Mouse (Mus musculus) mesoderm, embryonic 11.5 days (tissue): ENCODE measurements around the gene Nr2f1.

ENCODE experiments used
- DNase-seq: peaks from one replicate; pipeline ENCODE4 v3.0.0-alpha.2; 2012; ENCODE audit warnings: low read depth, low spot score

Gene Nr2f1

GRCm38 (mm10) chr13:78200407-78200806 lies 850 bp upstream of the Nr2f1 start:
- DNase-seq, result peak; percentile 97

- DNase-seq, result no peak
Observed at GRCm38 (mm10) chr13:78198871-78199641, 501 bp downstream of the Nr2f1 start.

- no peak for DNase-seq
Observed at GRCm38 (mm10) chr13:78198391-78198870, 1.1 kb downstream of the Nr2f1 start.

- DNase-seq, result no peak
Observed at GRCm38 (mm10) chr13:78197819-78198390, 1.7 kb downstream of the Nr2f1 start.

GRCm38 (mm10) chr13:78197286-78197818 lies 2.2 kb downstream of the Nr2f1 start:
- no peak for DNase-seq

- no peak for DNase-seq
Observed at GRCm38 (mm10) chr13:78196236-78196796, 3.2 kb downstream of the Nr2f1 start.

GRCm38 (mm10) chr13:78195601-78196115 lies 3.9 kb downstream of the Nr2f1 start:
- DNase-seq, result no peak

GRCm38 (mm10) chr13:78194850-78195600 lies 4.5 kb downstream of the Nr2f1 start:
- DNase-seq, result no peak

GRCm38 (mm10) chr13:78194135-78194849 lies 5.3 kb downstream of the Nr2f1 start:
- DNase-seq, result no peak

- DNase-seq, result no peak
Observed at GRCm38 (mm10) chr13:78193211-78193610, 6.3 kb downstream of the Nr2f1 start.

- DNase-seq, result no peak
Observed at GRCm38 (mm10) chr13:78189586-78189985, 10.0 kb downstream of the Nr2f1 start.

- DNase-seq, result no peak
Observed at GRCm38 (mm10) chr13:78187833-78188232, 11.7 kb downstream of the Nr2f1 start.

GRCm38 (mm10) chr13:78186340-78186946 lies 13.1 kb downstream of the Nr2f1 start:
- no peak for DNase-seq

- no peak for DNase-seq
Observed at GRCm38 (mm10) chr13:78184786-78185466, 14.6 kb downstream of the Nr2f1 start.

- DNase-seq, result no peak
Observed at GRCm38 (mm10) chr13:78183986-78184385, 15.6 kb downstream of the Nr2f1 start.

GRCm38 (mm10) chr13:78183004-78183403 lies 16.6 kb downstream of the Nr2f1 start:
- DNase-seq, result no peak

GRCm38 (mm10) chr13:78181930-78182558 lies 17.5 kb downstream of the Nr2f1 start:
- DNase-seq, result no peak

- no peak for DNase-seq
Observed at GRCm38 (mm10) chr13:78181071-78181929, 18.3 kb downstream of the Nr2f1 start.
